Mouse (Mus musculus) lung, postnatal 10 days (tissue): ENCODE data around the gene Twist1.

ENCODE experiments used
- DNase-seq: peaks from one replicate; pipeline ENCODE4 v3.0.0; 2021

Gene Twist1

DNA sequence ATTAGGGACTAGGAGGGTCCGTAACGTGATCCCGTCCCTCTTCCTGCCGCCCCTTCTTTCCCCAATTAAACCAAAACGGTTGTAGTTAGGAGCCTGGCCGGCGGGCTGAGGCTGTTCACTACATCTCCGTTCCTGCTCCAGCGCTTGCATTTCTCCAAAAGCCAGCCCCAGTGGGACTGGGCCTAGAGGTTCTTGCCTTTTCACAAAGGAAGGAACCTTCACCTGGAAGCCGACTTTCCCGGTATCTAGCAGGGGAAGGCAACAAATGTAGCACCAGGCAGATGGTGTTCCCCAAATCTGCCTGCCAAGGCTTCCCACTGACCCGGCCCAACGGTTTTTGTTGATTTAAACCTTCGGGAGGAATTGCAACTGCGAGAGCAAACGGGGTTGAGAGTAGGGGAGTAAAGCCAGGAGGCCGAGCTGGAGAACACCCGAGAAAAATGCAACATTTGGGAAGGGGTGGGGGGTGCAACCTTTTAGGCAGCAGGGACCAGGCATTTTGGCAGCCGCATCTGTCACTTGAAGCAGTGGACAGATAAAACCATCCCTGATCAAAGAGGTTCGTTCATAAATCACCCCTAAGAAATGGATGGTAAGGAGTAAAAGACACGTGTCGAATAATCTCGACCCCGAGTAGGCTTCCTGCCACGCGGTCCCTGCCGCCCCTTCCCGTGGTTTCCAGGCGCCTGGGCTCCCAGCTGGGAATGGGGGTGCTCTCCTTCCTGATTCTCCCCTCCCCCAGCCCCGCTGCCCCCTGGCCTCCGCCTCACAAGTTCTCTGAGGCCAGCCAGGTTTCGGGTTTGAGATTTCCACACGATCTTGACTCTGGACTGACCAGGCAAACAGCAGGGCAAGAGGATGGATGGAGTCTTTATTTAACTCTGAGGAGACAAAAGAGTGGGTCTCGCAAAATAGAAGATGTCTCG lies 9.3 kb downstream of the Twist1 start:
- no peak for DNase-seq

DNA sequence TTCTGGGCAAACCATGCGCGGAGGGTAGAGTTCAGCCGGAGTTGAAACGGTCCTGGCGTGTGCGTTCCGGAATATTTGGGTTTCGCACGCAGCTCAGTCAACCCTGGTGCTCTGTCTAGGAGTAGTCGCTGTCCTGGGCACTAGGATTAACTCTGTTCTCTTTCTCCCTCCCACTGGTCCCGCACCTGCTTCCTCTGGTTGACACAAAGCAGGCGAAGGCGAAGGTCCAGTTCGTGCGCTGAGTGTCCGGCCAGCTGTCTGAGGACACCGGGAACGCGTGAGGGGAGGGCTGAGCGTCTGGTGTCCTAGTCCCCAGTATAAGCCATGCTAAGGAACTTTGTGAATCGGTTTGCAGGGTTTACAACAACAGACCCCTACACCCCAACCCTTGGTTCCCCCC lies 10.0 kb downstream of the Twist1 start:
- DNase-seq = no peak

DNA sequence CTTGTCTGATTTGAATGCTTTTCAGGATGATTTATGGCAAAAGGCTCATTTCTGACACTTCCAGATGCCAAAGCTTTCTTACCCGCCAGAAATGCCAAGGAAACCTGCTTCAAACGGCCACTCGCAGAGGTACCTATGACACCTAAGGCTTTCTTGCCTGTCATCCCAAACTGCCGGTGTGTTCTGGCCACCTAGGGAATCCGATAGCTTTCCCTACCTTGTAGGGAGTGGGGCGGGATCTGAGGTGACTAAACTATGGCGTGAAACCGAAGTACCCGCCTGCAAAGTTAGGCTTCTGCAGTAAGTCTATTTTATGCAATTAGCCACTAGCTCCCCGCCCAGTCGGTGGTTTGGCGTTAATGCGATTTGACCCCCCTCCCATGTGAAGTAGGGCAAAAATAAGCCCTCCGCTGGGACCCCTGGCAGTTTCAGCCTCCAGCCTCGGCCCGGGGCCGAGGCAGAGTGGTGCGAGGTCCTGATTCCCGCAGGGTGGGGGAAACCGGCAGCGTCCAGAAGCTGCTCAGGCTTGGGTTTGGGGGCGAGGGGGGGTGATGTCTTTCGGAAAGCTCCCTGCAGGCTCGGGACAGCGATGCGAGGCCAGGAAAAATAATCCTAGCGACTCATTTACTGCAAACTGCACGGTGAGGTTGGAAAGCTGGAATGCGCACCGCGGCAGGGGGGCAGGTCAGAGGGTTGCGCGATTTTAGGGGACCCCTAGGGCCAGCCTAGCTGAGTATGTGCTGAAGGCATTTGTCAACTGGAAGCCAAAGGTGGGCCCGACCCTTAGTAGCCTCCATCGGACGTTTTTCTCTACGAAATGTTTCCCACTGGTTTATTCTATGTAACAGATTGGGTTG lies 10.8 kb downstream of the Twist1 start:
- DNase-seq = no peak

DNA sequence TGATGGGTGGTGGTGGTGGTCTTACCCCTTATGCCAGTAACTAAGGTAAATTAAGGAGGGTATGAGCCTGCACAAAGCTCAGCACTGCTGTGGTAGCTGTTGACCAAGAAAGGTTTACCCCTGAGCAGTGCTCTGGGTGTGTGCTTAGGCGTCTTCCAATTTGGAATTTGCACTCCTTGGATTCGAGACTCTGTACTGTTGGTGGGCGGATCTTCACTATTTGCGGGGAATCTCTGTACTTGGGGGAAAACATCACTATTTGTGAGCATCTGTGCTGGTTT lies 11.4 kb downstream of the Twist1 start:
- no peak for DNase-seq

DNA sequence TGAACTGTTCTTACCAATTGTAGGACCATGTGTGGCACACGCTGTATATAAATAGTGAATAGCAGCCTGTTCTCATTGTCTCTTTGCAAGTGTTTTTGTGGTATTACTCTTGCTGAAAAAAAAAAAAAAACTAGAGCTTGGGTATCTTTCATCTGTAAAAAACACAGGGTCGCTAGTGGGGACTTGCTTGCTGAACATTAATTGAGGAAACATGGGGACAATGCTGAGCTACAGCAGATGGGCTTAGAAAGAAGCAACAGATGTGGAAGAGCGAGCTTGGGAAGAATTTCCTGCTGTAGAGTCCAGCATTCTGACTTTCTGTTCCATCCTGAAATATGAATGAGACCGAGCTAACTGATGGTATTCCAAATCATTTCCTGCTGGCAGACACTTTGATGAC lies 22.7 kb downstream of the Twist1 start:
- DNase-seq = no peak

DNA sequence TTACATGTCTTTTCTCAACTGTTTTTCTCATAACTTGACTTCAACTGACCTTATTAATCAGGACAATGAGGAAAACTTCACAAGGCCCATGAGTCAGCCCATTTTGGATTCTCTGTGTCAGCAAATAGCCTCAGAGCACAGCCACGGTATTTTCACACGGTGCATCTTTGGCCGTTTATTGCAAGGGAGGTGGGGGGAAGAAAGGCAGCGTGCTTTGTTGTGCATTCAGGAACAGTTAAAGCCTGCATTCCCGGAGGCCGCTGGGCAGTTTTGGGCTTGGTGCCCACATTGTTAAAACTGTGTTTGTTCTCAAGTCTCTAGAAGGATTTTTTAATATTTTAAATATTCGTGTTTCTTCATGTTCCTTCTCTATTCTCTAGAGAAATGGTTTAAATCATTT lies 24.0 kb downstream of the Twist1 start:
- DNase-seq = no peak

DNA sequence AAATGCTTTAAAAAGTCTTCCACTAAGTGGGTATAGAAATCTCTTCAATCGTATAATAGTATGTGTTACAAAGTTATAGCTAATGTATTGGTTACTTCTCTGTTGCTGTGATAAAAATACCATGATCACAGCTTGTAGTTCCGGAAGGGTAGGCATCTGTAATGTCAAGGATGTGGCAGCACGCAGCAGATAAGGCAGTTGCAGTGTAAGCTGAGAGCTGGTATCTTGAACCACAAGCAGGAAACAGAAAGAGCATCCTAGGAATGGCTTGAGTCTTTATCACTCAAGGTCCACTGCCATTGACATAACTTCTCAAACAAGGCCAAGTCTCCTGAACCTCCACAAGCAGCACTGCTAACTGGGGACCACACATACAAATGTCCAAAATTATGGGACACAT lies 35.7 kb downstream of the Twist1 start:
- no peak for DNase-seq
